Mouse (Mus musculus): ENCODE measurements around the gene Wdr83os. TPM values are rescaled to one million over a fixed set of nuclear protein-coding genes. Genes with fewer than 3 reads are reported as not detected.
A peak's percentile ranks its signal among the peaks of the same experiment; 100 is the strongest.
"Not testable (repeated sequence)": the region's sequence is repeated elsewhere in the genome, so short reads cannot be mapped to it uniquely, and the experiment has no call there.

The Wdr83os gene
- total RNA-seq, 2 experiments from 2014 or later = 45.3 to 46.2 TPM

DNA sequence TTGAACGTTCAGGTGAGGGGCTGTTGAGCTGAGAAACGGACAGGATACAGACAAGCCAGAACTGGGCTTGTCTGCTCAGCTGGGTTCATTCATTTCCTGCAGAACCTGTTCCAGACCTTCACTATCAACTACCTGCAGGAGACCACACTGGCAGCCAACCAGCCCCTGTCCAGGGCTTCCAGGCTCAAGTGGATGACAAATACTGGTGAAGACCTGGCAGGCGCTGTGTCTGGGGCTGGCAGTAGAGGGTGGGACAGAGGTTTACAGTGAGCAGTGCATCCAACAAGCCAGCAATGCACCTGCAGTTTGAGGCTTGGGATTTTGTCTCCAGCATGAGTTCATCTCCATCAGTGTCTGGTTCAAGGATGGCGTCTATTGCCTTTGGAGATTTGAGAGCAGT, 16.3 kb downstream of the Wdr83os start:
- intact Hi-C loops (cut with DNase I; ENCODE audit: low total_unique reads) = no loop called here
- DNase-seq = no peak

DNA sequence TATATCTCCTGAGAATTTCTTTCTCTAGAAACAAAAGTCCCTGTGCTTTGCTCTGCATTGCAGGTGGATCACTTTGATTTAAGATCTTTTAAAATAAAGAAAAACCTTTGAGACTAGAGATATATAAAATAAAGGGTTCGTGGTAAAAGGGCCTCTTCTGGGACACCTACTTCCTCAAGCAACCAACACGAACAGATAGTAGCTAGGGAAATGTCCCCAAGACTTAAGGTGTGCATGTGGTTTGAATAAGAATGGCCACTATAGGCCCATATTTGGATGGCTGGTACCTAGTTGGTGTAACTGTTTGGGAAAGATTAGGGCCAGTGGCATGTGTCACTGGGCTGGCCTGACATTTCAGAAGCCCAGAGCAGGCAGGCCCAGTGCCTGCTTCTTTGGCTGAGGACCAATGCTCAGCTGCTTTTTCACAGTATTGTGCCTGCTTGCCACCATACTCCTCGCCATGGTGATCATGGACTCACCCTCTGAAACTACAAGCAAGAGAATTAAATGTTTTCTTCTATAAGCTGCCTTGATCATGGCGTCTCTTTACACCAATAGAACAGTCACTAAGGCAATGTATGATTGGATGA, 19.6 kb downstream of the Wdr83os start:
- DNase-seq = no peak
- intact Hi-C loops (cut with DNase I; ENCODE audit: low total_unique reads) = no loop called here

- intact Hi-C loops (cut with DNase I; ENCODE audit: low total_unique reads) = no loop called here
- DNase-seq = no peak
These were observed 32.7 kb downstream of the Wdr83os start for GRCm38 (mm10) chr8:85113241-85113640.

DNA sequence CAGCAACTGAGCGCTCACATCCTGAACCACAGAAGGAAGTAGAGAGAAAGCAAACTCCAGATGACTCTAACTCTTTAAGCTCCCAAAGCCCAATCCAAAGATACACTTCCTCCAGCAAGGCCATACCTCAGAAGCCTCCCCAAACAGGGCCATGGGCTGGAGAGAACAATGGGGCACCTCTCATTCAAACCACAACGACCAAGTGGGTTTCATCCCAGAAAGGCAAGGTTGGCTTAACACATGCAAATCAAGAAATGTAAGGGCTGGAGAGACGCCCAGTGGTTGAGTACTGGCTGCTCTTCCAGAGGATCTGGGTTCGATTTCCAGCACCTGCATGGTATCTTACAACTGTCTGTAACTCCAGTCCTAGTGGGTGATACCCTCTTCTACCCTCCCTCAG, 35.0 kb downstream of the Wdr83os start:
- no peak for DNase-seq
- intact Hi-C loops (cut with DNase I; ENCODE audit: low total_unique reads) = no loop called here

DNA sequence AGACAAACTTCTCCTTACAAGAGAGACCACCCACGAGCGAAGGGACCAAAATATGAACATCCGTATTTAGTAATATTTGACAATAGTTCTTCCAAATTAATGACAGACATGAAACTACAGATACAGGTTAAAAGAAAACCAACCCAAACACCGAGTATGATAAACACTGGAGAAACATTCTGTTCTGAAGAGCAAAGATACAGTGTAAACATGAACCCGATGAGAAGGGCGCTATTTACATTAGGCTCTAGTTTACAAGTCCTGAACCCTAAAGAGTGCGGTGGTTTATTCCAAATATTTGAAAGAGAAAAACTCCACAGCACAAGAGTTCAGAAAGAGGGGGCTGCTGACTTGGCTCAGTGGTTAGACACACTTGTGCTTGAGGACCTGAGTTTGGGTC, 36.4 kb downstream of the Wdr83os start:
- intact Hi-C loops (cut with DNase I; ENCODE audit: low total_unique reads) = no loop called here

DNA sequence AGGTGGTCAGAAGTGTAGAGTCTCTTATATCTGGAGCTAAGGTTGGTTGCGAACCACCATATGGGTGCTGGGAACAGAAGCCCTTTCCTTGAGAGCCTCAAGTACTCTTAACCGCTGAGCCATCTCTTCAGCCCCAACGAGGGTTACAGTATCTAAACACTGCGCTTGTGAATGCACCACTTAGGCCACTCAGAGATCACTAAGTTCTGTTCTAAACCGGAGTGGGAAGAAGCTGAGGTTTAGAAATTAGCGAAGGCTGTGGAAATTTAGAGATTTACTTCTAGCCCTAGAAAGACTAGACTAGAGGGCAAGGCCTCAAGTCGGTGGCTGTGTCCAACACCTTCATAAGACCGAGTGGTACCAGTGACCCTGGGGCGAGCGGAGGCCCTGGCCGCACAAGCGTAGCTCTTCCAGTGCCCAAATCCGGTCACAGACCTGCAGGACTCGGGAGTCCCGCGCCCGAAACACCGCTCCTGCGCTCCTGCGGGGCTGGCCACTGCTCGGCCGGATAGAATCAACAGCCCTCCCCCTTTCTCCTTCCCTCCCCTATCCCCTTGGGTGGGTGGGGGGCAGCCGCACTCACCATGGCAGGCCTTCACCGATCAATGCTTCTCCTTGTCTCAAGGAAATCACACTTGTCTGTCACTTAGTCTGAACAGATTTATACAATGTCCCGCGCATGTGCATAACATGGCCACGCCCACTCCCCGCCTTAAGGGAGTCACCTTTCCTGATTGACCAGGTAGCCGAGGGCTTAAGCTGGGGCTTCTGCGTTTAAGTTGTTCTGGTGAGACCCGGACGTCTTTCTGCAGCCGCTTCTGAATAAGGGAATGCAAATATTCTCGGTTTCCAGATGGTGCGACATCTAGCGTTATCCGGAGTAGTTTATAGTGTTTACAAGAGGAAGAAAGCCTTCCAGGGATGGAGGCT, 38.8 kb downstream of the Wdr83os start:
- intact Hi-C loops (cut with DNase I; ENCODE audit: low total_unique reads) = no loop called here
- peak; percentile 70 for DNase-seq

More for the DNA sequence above, 36.4 kb downstream of the Wdr83os start:
- DNase-seq = no peak

DNA sequence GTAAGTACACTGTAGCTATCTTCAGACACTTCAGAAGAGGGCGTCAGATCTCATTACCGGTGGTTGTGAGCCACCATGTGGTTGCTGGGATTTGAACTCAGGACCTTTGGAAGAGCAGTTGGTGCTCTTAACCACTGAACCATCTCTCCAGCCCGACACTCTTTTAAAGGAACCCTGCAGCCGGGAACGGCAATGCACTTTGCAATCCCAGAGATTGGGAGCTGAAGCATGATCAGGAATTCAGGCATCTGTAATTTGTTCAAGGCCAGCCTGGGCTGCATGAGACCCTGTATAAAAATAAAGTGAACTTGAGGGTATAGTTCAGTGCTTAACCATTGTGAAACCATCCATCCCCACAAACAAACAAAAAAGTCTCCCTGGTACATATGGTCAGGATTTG, 39.7 kb downstream of the Wdr83os start:
- DNase-seq; intact Hi-C loops (cut with DNase I; ENCODE audit: low total_unique reads): not testable (repeated sequence)

DNA sequence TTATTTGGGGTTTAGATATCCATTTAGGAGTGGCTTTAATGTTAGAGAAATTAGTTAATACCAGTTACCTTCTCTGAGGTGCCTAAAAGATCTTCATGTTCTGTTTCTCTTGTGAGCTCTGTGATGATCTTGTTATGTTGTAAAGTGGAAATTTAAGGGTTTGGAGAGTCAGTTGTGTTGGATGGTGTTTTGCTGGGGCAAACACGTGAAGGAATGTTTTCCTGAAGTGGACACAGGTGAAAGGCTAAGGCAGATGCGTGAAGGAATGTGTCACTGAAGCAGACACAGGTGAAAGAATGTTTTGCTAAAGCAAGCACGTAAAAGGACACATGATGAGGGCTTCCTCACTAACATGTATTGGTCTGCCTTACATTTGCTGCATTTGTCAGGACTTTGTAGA, 42.5 kb downstream of the Wdr83os start, which contains the start of gene Zfp791:
Gene Zfp791 (minus strand): TSS at position 101 of the 400 bp plus-strand sequence.
- intact Hi-C loops (cut with DNase I; ENCODE audit: low total_unique reads) = no loop called here
- DNase-seq = no peak

DNA sequence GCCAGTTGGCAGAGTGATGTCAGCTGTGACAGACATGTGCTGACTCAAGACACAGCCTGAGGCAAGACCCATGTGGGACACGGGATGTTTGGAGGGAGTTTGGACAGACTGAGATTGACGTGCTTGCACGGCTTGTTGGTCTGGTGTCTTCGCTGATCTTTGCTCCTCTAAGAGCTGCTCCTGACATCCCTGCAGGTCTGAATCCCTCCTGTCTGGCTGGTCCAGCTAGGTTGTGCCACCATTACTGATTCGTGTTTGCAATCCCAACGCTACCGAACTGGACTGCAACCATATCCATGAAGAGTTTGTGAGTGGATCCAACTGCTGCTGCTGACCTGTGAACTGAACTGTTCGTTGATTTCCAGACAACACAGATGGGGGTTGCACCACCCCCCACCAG, 43.2 kb downstream of the Wdr83os start:
- intact Hi-C loops (cut with DNase I; ENCODE audit: low total_unique reads) = no loop called here
- DNase-seq = no peak

Small RNA genes within 50 kb of the gene (microRNA-seq; reads per million reads assigned to microRNA genes)
- gene Gm23388 (0 to 0.32 reads per million in 2 experiments), gene Mir7070 (0 reads per million in 2 experiments)

Other genes starting within 250 kb of the Wdr83os start
- gene Gadd45gip1, start 249.2 kb upstream of the Wdr83os start, total RNA-seq (2021) = 10 to 100 TPM; 28.4 to 28.8 TPM
- 100 to 1,000 TPM; 122 to 124 TPM for gene Rad23a, start 240.1 kb upstream of the Wdr83os start, total RNA-seq (2021)
- gene Calr, start 233.8 kb upstream of the Wdr83os start, total RNA-seq (2021) = 100 to 1,000 TPM; 197 to 229 TPM
- gene Farsa, start 223.8 kb upstream of the Wdr83os start, total RNA-seq (2021) = 10 to 100 TPM; 24.8 to 25.5 TPM
- 1 to 10 TPM; 2.1 to 2.6 TPM for gene Syce2, start 208.6 kb upstream of the Wdr83os start, total RNA-seq (2021)
- gene Gcdh, start 186.8 kb upstream of the Wdr83os start, total RNA-seq (2021) = 10 to 100 TPM; 23.3 to 30.0 TPM
- under 1 TPM in 1 of 2 experiments, not detected in 1; 0.23 TPM for gene Klf1, start 178.8 kb upstream of the Wdr83os start, total RNA-seq (2021)
- 1 to 10 TPM; 5.7 to 6.9 TPM for gene Dnase2a, start 172.2 kb upstream of the Wdr83os start, total RNA-seq (2021)
- gene Mast1, start 143.4 kb upstream of the Wdr83os start, total RNA-seq (2021) = under 1 TPM in 1 of 2 experiments, not detected in 1; 0.07 TPM
- not detected for gene Rtbdn, start 133.7 kb upstream of the Wdr83os start, total RNA-seq (2021)
- not detected for gene Gm49661, start 111.3 kb upstream of the Wdr83os start, total RNA-seq (2021)
- gene Prdx2, start 111.2 kb upstream of the Wdr83os start, total RNA-seq (2021) = 100 to 1,000 TPM; 224 to 248 TPM
- 10 to 100 TPM; 22.6 to 28.4 TPM for gene Rnaseh2a, start 111.0 kb upstream of the Wdr83os start, total RNA-seq (2021)
- 1 to 10 TPM; 6.2 to 6.3 TPM for gene Junb, start 102.0 kb upstream of the Wdr83os start, total RNA-seq (2021)
- gene Hook2, start 90.1 kb upstream of the Wdr83os start, total RNA-seq (2021) = 1 to 10 TPM; 1.4 to 1.5 TPM
- gene Best2, start 66.2 kb upstream of the Wdr83os start, total RNA-seq (2021) = not detected
- 10 to 100 TPM; 44.3 to 44.9 TPM for gene Asna1, start 55.5 kb upstream of the Wdr83os start, total RNA-seq (2021)
- 10 to 100 TPM; 77.5 to 92.1 TPM for gene Trir, start 53.9 kb upstream of the Wdr83os start, total RNA-seq (2021)
- 10 to 100 TPM; 24.6 to 27.9 TPM for gene Tnpo2, start 43.8 kb upstream of the Wdr83os start, total RNA-seq (2021)
- 1 to 10 TPM; 3.6 to 4.7 TPM for gene Fbxw9, start 20.7 kb upstream of the Wdr83os start, total RNA-seq (2021)
- gene Gm5741, start 12.8 kb upstream of the Wdr83os start, total RNA-seq (2021) = not detected
- gene Dhps, start 9.0 kb upstream of the Wdr83os start, total RNA-seq (2021) = 10 to 100 TPM; 18.2 to 20.2 TPM
- gene Wdr83, start 566 bp downstream of the Wdr83os start, total RNA-seq (2021) = 10 to 100 TPM; 13.2 to 15.1 TPM
- gene Man2b1, start 2.5 kb downstream of the Wdr83os start, total RNA-seq (2021) = 10 to 100 TPM; 13.6 to 14.0 TPM
- under 1 TPM; 0.86 to 0.92 TPM for gene Zfp791, start 42.4 kb downstream of the Wdr83os start, total RNA-seq (2021)
- gene Cks1brt, start 71.2 kb downstream of the Wdr83os start, total RNA-seq (2021) = not detected
- not detected for gene Olfr371, start 145.2 kb downstream of the Wdr83os start, total RNA-seq (2021)
- 1 to 10 TPM; 7.2 to 9.5 TPM for gene Orc6, start 218.9 kb downstream of the Wdr83os start, total RNA-seq (2021)
- 10 to 100 TPM; 51.5 to 52.4 TPM for gene Vps35, start 219.1 kb downstream of the Wdr83os start, total RNA-seq (2021)

Data from gastrocnemius, postnatal 14 days (tissue).